Mouse (Mus musculus): Measurements from ENCODE around the gene Nudt14. TPM values are rescaled to one million over a fixed set of nuclear protein-coding genes. Genes with fewer than 3 reads are reported as not detected.
A peak's percentile ranks its signal among the peaks of the same experiment; 100 is the strongest.

Gene Nudt14
- total RNA-seq, 1 experiment from 2014 or later, result 21.9 TPM

DNA sequence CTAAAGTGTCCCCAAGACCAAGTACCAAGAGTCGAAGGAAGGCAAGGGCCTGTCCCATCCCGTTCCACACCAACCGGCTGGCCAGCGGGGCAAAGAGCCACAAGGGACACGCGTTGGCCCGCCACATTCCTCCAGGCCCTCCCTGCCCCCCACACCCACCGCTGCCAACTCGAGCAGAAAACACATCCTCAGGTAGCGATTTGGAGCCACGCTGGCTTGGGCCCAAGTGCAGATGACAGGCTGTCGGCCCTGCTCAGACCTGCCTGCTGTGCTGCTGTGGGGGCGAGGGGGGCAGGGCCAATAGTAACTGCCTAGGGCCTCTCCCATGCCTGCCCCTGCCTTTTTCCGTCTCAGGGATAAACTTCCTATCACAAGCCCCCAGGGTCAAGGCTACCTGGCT, 14.7 kb downstream of the Nudt14 start:
- ATAC-seq (replicated peaks in 1 of 2; ENCODE audit: insufficient read depth in 1 of 2, low FRiP score in 2 of 2, low TSS enrichment in 1 of 2, low read depth in 1 of 2, poor library complexity in 2 of 2, severe bottlenecking in 2 of 2), result no peak

DNA sequence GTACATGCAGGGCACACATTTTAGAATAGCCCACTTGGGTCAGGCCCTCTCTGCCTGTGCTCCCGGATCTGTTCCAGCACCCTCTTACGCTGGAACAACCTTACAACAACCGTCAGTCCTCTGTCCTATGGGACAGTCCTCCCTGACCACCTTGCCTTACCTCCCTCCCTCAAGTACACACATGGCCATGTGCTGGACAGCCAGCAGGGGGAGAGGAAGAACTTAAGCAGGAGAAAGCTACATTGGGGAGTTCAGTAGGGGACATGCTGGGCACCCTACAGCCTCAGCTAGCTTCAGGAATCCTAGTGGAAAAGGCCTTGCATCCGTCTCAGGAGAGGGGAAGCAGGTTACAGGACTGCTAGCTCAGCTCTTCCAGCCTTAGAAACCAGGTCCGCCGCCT, 16.0 kb downstream of the Nudt14 start:
- ATAC-seq (replicated peaks in 1 of 2; ENCODE audit: insufficient read depth in 1 of 2, low FRiP score in 2 of 2, low TSS enrichment in 1 of 2, low read depth in 1 of 2, poor library complexity in 2 of 2, severe bottlenecking in 2 of 2), result no peak

GRCm38 (mm10) chr12:112922541-112922940, 19.4 kb downstream of the Nudt14 start:
- peak; percentile 31 to 33; a peak in 2 of 4 replicates for ATAC-seq (replicated peaks in 1 of 2; ENCODE audit: insufficient read depth in 1 of 2, low FRiP score in 2 of 2, low TSS enrichment in 1 of 2, low read depth in 1 of 2, poor library complexity in 2 of 2, severe bottlenecking in 2 of 2)

GRCm38 (mm10) chr12:112921518-112921917, 20.4 kb downstream of the Nudt14 start:
- no peak for ATAC-seq (replicated peaks in 1 of 2; ENCODE audit: insufficient read depth in 1 of 2, low FRiP score in 2 of 2, low TSS enrichment in 1 of 2, low read depth in 1 of 2, poor library complexity in 2 of 2, severe bottlenecking in 2 of 2)

DNA sequence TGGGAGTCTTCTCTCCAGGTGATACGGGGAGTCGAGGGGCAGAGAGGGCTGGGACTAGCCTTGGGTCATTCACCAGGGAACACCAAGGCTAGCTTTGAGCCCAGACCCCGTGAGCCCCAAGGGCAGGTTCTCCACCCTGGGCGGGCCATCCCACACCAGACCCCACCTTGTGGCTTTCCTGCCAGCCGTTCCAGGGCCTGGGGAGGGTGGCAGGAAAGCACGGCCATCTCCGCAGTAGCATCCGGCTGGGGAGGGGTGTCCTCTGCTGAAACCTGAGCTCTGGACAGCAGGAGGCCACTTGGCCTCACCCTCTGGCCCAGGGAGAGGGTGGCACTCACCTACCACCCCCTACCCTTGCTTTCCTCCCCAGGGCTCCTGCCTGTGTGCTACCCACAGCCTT, 24.0 kb downstream of the Nudt14 start:
- ATAC-seq (replicated peaks in 1 of 2; ENCODE audit: insufficient read depth in 1 of 2, low FRiP score in 2 of 2, low TSS enrichment in 1 of 2, low read depth in 1 of 2, poor library complexity in 2 of 2, severe bottlenecking in 2 of 2), result peak; percentile 8 to 15; a peak in 2 of 4 replicates

GRCm38 (mm10) chr12:112917486-112917885, 24.4 kb downstream of the Nudt14 start:
- ATAC-seq (replicated peaks in 1 of 2; ENCODE audit: insufficient read depth in 1 of 2, low FRiP score in 2 of 2, low TSS enrichment in 1 of 2, low read depth in 1 of 2, poor library complexity in 2 of 2, severe bottlenecking in 2 of 2), result peak; percentile 75 to 80

DNA sequence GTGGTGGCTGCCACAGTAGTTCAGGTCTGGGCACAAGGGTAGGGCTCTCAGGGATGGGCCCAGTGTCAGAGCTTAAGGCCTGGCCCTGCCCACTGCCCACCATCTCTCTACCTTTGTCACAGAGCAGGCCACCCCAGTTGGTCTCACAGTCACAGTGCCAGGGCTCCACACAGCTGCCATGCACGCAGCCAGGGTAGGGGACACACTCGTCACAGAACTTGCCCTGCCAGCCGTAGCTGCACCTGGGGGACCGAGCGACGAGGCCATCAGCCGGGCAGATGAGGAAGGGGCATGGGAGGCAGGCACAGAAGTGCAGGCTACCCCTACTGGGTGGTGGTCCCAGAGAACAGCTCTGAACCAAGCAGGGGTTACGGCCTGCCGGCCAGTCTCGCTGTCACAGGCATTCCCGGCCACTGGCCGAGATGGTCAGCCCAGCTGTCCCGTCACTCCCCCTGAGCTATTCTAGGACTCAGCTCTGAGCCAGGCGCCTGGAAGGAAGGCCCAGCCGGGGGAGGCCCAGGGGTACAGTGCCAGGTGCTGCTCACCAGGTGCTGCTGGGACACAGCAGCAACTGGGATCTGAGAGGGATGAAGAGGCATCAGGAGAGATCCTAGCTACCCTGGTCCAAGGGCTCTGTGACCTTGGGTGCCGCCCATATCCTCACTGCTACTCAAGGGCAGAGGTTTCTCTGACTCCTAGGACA, 25.1 kb downstream of the Nudt14 start:
- no peak for ATAC-seq (replicated peaks in 1 of 2; ENCODE audit: insufficient read depth in 1 of 2, low FRiP score in 2 of 2, low TSS enrichment in 1 of 2, low read depth in 1 of 2, poor library complexity in 2 of 2, severe bottlenecking in 2 of 2)

GRCm38 (mm10) chr12:112915587-112915986, 26.3 kb downstream of the Nudt14 start:
- no peak for ATAC-seq (replicated peaks in 1 of 2; ENCODE audit: insufficient read depth in 1 of 2, low FRiP score in 2 of 2, low TSS enrichment in 1 of 2, low read depth in 1 of 2, poor library complexity in 2 of 2, severe bottlenecking in 2 of 2)

DNA sequence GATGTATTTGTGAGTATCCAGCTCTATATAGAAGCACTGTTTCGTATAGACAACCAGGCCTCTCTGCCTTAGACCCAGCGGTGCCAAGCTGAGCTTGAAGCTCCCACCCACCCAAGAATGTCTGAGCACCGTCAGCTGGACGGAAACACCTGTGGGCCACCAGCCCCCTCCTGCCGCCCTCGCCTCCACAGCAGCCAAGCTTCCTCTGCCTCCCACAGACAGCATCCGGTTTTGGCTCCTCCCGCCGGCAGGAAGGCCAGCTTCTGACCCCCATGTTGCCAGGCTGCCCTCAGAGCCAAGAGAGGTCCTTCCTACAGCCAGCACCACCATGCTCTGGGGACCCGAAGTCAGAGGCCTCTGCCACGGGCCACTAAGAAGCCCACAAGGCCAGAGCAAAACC, 27.4 kb downstream of the Nudt14 start:
- ATAC-seq (replicated peaks in 1 of 2; ENCODE audit: insufficient read depth in 1 of 2, low FRiP score in 2 of 2, low TSS enrichment in 1 of 2, low read depth in 1 of 2, poor library complexity in 2 of 2, severe bottlenecking in 2 of 2), result peak in 1 of 2 experiments; percentile 15; a peak in 1 of 4 replicates

GRCm38 (mm10) chr12:112912951-112913745, 28.8 kb downstream of the Nudt14 start:
- no peak for ATAC-seq (replicated peaks in 1 of 2; ENCODE audit: insufficient read depth in 1 of 2, low FRiP score in 2 of 2, low TSS enrichment in 1 of 2, low read depth in 1 of 2, poor library complexity in 2 of 2, severe bottlenecking in 2 of 2)

- ATAC-seq (replicated peaks in 1 of 2; ENCODE audit: insufficient read depth in 1 of 2, low FRiP score in 2 of 2, low TSS enrichment in 1 of 2, low read depth in 1 of 2, poor library complexity in 2 of 2, severe bottlenecking in 2 of 2), result no peak
Observed at GRCm38 (mm10) chr12:112911701-112912100, 30.2 kb downstream of the Nudt14 start.

GRCm38 (mm10) chr12:112908991-112909390, 32.9 kb downstream of the Nudt14 start:
- no peak for ATAC-seq (replicated peaks in 1 of 2; ENCODE audit: insufficient read depth in 1 of 2, low FRiP score in 2 of 2, low TSS enrichment in 1 of 2, low read depth in 1 of 2, poor library complexity in 2 of 2, severe bottlenecking in 2 of 2)

- ATAC-seq (replicated peaks in 1 of 2; ENCODE audit: insufficient read depth in 1 of 2, low FRiP score in 2 of 2, low TSS enrichment in 1 of 2, low read depth in 1 of 2, poor library complexity in 2 of 2, severe bottlenecking in 2 of 2), result no peak
Observed at GRCm38 (mm10) chr12:112905001-112905400, 36.9 kb downstream of the Nudt14 start.

DNA sequence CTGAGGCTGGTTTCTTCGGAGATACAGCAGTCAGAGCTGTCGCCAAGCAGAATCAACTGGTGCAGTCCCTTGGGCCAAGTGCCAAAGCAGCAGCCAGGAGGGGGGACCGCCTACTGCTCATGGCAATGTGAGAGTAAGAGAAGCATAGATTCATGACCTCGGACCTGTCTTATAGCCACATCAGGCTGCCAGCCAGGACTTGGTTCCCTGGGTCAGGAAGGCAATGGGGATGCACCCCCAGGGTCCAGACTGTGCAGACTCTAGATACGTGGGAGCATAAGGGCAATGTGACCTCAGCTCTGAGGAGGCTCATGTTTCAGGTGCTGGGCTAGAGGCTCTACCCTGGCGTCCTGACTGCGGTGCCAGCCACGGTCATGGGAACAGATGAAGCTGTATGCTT, 38.0 kb downstream of the Nudt14 start:
- ATAC-seq (replicated peaks in 1 of 2; ENCODE audit: insufficient read depth in 1 of 2, low FRiP score in 2 of 2, low TSS enrichment in 1 of 2, low read depth in 1 of 2, poor library complexity in 2 of 2, severe bottlenecking in 2 of 2), result no peak

GRCm38 (mm10) chr12:112900641-112901040, 41.3 kb downstream of the Nudt14 start:
- no peak for ATAC-seq (replicated peaks in 1 of 2; ENCODE audit: insufficient read depth in 1 of 2, low FRiP score in 2 of 2, low TSS enrichment in 1 of 2, low read depth in 1 of 2, poor library complexity in 2 of 2, severe bottlenecking in 2 of 2)

DNA sequence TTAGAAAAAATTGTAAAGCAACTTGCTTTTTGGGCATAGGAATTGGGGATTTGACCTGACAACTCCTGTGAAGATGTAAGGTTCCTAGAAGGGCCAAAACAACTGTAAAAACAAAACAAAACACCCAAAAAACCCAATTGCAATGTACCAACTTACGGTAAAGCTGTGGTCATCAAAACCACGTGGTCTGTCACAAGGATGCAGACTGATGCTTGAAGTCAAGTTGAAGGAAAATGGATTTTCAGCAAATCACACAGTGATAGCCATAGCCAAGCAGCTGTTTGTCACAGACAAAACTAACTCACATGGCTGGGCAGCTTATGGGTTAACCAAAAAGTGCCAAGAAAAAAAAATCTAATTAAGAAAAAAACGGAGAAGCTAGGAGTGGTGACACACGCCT, 43.0 kb downstream of the Nudt14 start:
- ATAC-seq (replicated peaks in 1 of 2; ENCODE audit: insufficient read depth in 1 of 2, low FRiP score in 2 of 2, low TSS enrichment in 1 of 2, low read depth in 1 of 2, poor library complexity in 2 of 2, severe bottlenecking in 2 of 2), result no peak

- no peak for ATAC-seq (replicated peaks in 1 of 2; ENCODE audit: insufficient read depth in 1 of 2, low FRiP score in 2 of 2, low TSS enrichment in 1 of 2, low read depth in 1 of 2, poor library complexity in 2 of 2, severe bottlenecking in 2 of 2)
Observed at GRCm38 (mm10) chr12:112898351-112898750, 43.6 kb downstream of the Nudt14 start.

GRCm38 (mm10) chr12:112897522-112898212, 44.3 kb downstream of the Nudt14 start:
- peak; percentile 63 to 70 for ATAC-seq (replicated peaks in 1 of 2; ENCODE audit: insufficient read depth in 1 of 2, low FRiP score in 2 of 2, low TSS enrichment in 1 of 2, low read depth in 1 of 2, poor library complexity in 2 of 2, severe bottlenecking in 2 of 2)

Data from hematopoietic stem cell, adult 5-6 weeks (primary cell).